Mouse (Mus musculus) CD4-positive, CD25-positive, alpha-beta regulatory T cell, adult 4 months (primary cell): ENCODE measurements around the gene Krtap14. TPM values are rescaled to one million over a fixed set of nuclear protein-coding genes. Genes with fewer than 3 reads are reported as not detected.

Experiments
- ATAC-seq: one replicate; pipeline ENCODE4 v1.8.0; 2017
- polyA plus RNA-seq, 2 experiments: library from polyadenylated mRNA; unstranded; fragments of 100-300 nt; shearing (Covaris generic); gene quantifications; one replicate each; pipeline ENCODE4 v1.2.1; 2017

Krtap14 gene
- polyA plus RNA-seq: not detected

GRCm38 (mm10) chr16:88826095-88826652 is at the start of gene Krtap14:
Gene Krtap14 (minus strand): TSS chr16:88826145.
- ATAC-seq: no peak

GRCm38 (mm10) chr16:88874169-88874568 is 48.2 kb upstream of the Krtap14 start, which contains the start of gene Krtap19-2:
Gene Krtap19-2 (minus strand): TSS chr16:88874269.
- no peak for ATAC-seq

GRCm38 (mm10) chr16:88869311-88869710 is 43.4 kb upstream of the Krtap14 start, which contains the start of gene Krtap19-1:
Gene Krtap19-1 (minus strand): TSS chr16:88869411.
- no peak for ATAC-seq

GRCm38 (mm10) chr16:88864887-88865407 is 39.0 kb upstream of the Krtap14 start:
- ATAC-seq: no peak

GRCm38 (mm10) chr16:88851450-88851849 is 25.5 kb upstream of the Krtap14 start:
- ATAC-seq: no peak

- no peak for ATAC-seq
Measured at GRCm38 (mm10) chr16:88848558-88848957, 22.6 kb upstream of the Krtap14 start.

GRCm38 (mm10) chr16:88847363-88847762 is 21.4 kb upstream of the Krtap14 start:
- no peak for ATAC-seq

GRCm38 (mm10) chr16:88826978-88827377 is 1.0 kb upstream of the Krtap14 start:
- ATAC-seq: no peak

GRCm38 (mm10) chr16:88823736-88824135 is 2.2 kb downstream of the Krtap14 start:
- no peak for ATAC-seq

- no peak for ATAC-seq
Measured at GRCm38 (mm10) chr16:88820066-88820465, 5.9 kb downstream of the Krtap14 start, which contains the start of gene Krtap15. Gene Krtap15 (plus strand): TSS chr16:88820215.

GRCm38 (mm10) chr16:88811827-88812226 is 14.1 kb downstream of the Krtap14 start, which contains the start of gene Gm20741:
Gene Gm20741 (minus strand): TSS chr16:88812220.
- no peak for ATAC-seq

GRCm38 (mm10) chr16:88786786-88787185 is 39.2 kb downstream of the Krtap14 start:
- no peak for ATAC-seq

GRCm38 (mm10) chr16:88777596-88777995 is 48.3 kb downstream of the Krtap14 start, which contains the start of gene Gm5965:
Gene Gm5965 (plus strand): TSS chr16:88777896.
- ATAC-seq: no peak

GRCm38 (mm10) chr16:88774106-88774505 is 51.8 kb downstream of the Krtap14 start, which contains the start of gene 2310057N15Rik:
Gene 2310057N15Rik (minus strand): TSS chr16:88774206.
- no peak for ATAC-seq

Other genes starting within 250 kb of the Krtap14 start
- not detected for gene Krtap24-1, start 213.9 kb downstream of the Krtap14 start, polyA plus RNA-seq
- not detected for gene 2310079G19Rik, start 198.5 kb downstream of the Krtap14 start, polyA plus RNA-seq
- not detected for gene Krtap26-1, start 178.3 kb downstream of the Krtap14 start, polyA plus RNA-seq
- not detected for gene Krtap27-1, start 154.5 kb downstream of the Krtap14 start, polyA plus RNA-seq
- not detected for gene 2310061N02Rik, start 118.2 kb downstream of the Krtap14 start, polyA plus RNA-seq
- not detected for gene Krtap13-1, start 97.3 kb downstream of the Krtap14 start, polyA plus RNA-seq
- gene Krtap13, start 74.5 kb downstream of the Krtap14 start, polyA plus RNA-seq: not detected
- not detected for gene 2310034C09Rik, start 67.3 kb downstream of the Krtap14 start, polyA plus RNA-seq
- not detected for gene 2310057N15Rik, start 51.9 kb downstream of the Krtap14 start, polyA plus RNA-seq
- gene Gm5965, start 48.2 kb downstream of the Krtap14 start, polyA plus RNA-seq: not detected
- not detected for gene Gm20741, start 13.9 kb downstream of the Krtap14 start, polyA plus RNA-seq
- gene Krtap15, start 5.9 kb downstream of the Krtap14 start, polyA plus RNA-seq: not detected
- gene Krtap19-1, start 43.3 kb upstream of the Krtap14 start, polyA plus RNA-seq: not detected
- gene Krtap19-2, start 48.1 kb upstream of the Krtap14 start, polyA plus RNA-seq: not detected
- gene Krtap19-3, start 51.9 kb upstream of the Krtap14 start, polyA plus RNA-seq: not detected
- gene Krtap19-4, start 58.9 kb upstream of the Krtap14 start, polyA plus RNA-seq: not detected
- gene Krtap19-5, start 70.3 kb upstream of the Krtap14 start, polyA plus RNA-seq: not detected
- not detected for gene Krtap19-9b, start 106.1 kb upstream of the Krtap14 start, polyA plus RNA-seq
- gene Krtap16-3, start 136.7 kb upstream of the Krtap14 start, polyA plus RNA-seq: not detected
- gene Krtap22-2, start 184.6 kb upstream of the Krtap14 start, polyA plus RNA-seq: not detected
- not detected for gene Gm10229, start 189.1 kb upstream of the Krtap14 start, polyA plus RNA-seq
- not detected for gene Krtap6-1, start 205.6 kb upstream of the Krtap14 start, polyA plus RNA-seq
- gene Gm10228, start 215.3 kb upstream of the Krtap14 start, polyA plus RNA-seq: not detected
- not detected for gene Krtap6-5, start 221.7 kb upstream of the Krtap14 start, polyA plus RNA-seq
- not detected for gene 1110025L11Rik, start 237.9 kb upstream of the Krtap14 start, polyA plus RNA-seq